Mouse (Mus musculus): ENCODE results near the gene Mrpl48. TPM values are rescaled to one million over a fixed set of nuclear protein-coding genes. Genes with fewer than 3 reads are reported as not detected.
"Not testable (repeated sequence)": the region's sequence is repeated elsewhere in the genome, so short reads cannot be mapped to it uniquely, and the experiment has no call there.

The Mrpl48 gene
- polyA plus RNA-seq, 3 experiments from 2014 or later = 62.3 to 77.2 (median 72.0) TPM

- peak; percentile 91 for ATAC-seq
These were observed 25.3 kb downstream of the Mrpl48 start for GRCm38 (mm10) chr7:100582727-100583236.

GRCm38 (mm10) chr7:100582235-100582634, 25.9 kb downstream of the Mrpl48 start:
- ATAC-seq = no peak

- no peak for ATAC-seq
These were observed 29.3 kb downstream of the Mrpl48 start for GRCm38 (mm10) chr7:100578794-100579193.

GRCm38 (mm10) chr7:100572704-100573103, 35.4 kb downstream of the Mrpl48 start:
- ATAC-seq = no peak

- no peak for ATAC-seq
These were observed 36.0 kb downstream of the Mrpl48 start for GRCm38 (mm10) chr7:100572061-100572460.

GRCm38 (mm10) chr7:100570930-100571715, 37.0 kb downstream of the Mrpl48 start:
- ATAC-seq = no peak

- ATAC-seq = no peak
These were observed 38.2 kb downstream of the Mrpl48 start for GRCm38 (mm10) chr7:100569907-100570306.

- ATAC-seq = not testable (repeated sequence)
These were observed 40.9 kb downstream of the Mrpl48 start for GRCm38 (mm10) chr7:100567238-100567637.

- no peak for ATAC-seq
These were observed 46.1 kb downstream of the Mrpl48 start for GRCm38 (mm10) chr7:100561861-100562587.

- ATAC-seq = no peak
These were observed 48.8 kb downstream of the Mrpl48 start for GRCm38 (mm10) chr7:100559331-100559730.

- no peak for ATAC-seq
These were observed 50.9 kb downstream of the Mrpl48 start for GRCm38 (mm10) chr7:100557241-100557640.

- no peak for ATAC-seq
These were observed 52.6 kb downstream of the Mrpl48 start for GRCm38 (mm10) chr7:100555431-100555951.

GRCm38 (mm10) chr7:100554939-100555338, 53.2 kb downstream of the Mrpl48 start:
- no peak for ATAC-seq

GRCm38 (mm10) chr7:100550338-100551007, 57.6 kb downstream of the Mrpl48 start:
- no peak for ATAC-seq

GRCm38 (mm10) chr7:100549796-100550195, 58.3 kb downstream of the Mrpl48 start:
- no peak for ATAC-seq

GRCm38 (mm10) chr7:100547631-100548030, 60.5 kb downstream of the Mrpl48 start:
- ATAC-seq = no peak

- no peak for ATAC-seq
These were observed 63.7 kb downstream of the Mrpl48 start for GRCm38 (mm10) chr7:100544437-100544836.

- no peak for ATAC-seq
These were observed 68.6 kb downstream of the Mrpl48 start for GRCm38 (mm10) chr7:100539516-100539915.

- ATAC-seq = no peak
These were observed 70.6 kb downstream of the Mrpl48 start for GRCm38 (mm10) chr7:100537519-100537902.

GRCm38 (mm10) chr7:100536804-100537518, 71.1 kb downstream of the Mrpl48 start, which contains the start of gene Coa4:
Coa4 (plus strand) TSS chr7:100537071.
- peak; percentile 99 for ATAC-seq

- ATAC-seq = no peak
These were observed 72.3 kb downstream of the Mrpl48 start for GRCm38 (mm10) chr7:100535831-100536230.

- ATAC-seq = no peak
These were observed 73.9 kb downstream of the Mrpl48 start for GRCm38 (mm10) chr7:100534216-100534615.
